In genomic region chr3:142282706-142283105, GRCm38 (mm10) we compare ENCODE assay signal across 8 mouse cellular contexts.
A peak's percentile ranks its signal among the peaks of the same experiment; 100 is the strongest.
DNase-seq lines count a peak whose midpoint lies in the region; ATAC-seq and TF ChIP-seq lines count a peak whose summit lies in the region.

No protein-coding gene starts in this region.

- no peak overlapping the region for H3K4me3 ChIP-seq in ES-Bruce4 (ENCODE audit: low read depth, low read length)
- H3K4me3 ChIP-seq in layer of hippocampus, adult 2 months, result peak overlapping the region; percentile 43
- H3K4me3 ChIP-seq in neural tube, embryonic 14.5 days (ENCODE audit: low read depth, low read length), result no peak overlapping the region
- H3K4me3 ChIP-seq in thymus, adult 2 months (ENCODE audit: control insufficient read depth, insufficient read depth, low read length), result no peak overlapping the region

- no peaks in the 10 kb centered on the region for H3K4me1 ChIP-seq in ES-Bruce4 (ENCODE audit: control insufficient read depth, insufficient read depth, low read length)
- H3K4me1 ChIP-seq in neural tube, embryonic 14.5 days (ENCODE audit: control insufficient read depth, insufficient read depth, low read length), result no peaks in the 10 kb centered on the region
- H3K4me1 ChIP-seq in thymus, adult 2 months (replicated peaks; ENCODE audit: control insufficient read depth, insufficient read depth, low read length), result peaks cover 4% of the 10 kb centered on the region; the same call in 1 of the 2 replicates

- H3K9ac ChIP-seq in ES-Bruce4 (ENCODE audit: low read depth, poor library complexity, severe bottlenecking), result no peak overlapping the region
- no peak overlapping the region for H3K9ac ChIP-seq in neural tube, embryonic 14.5 days (replicated peaks; ENCODE audit: low read depth, low read length)

- intact Hi-C loops in heart, postnatal 36 days (cut with DNase I), result loop anchor here (2.0 to 10.0 kb wide), 2 partner anchors 192 to 342 kb away; partner anchors contain the start of gene Gbp2

- DNase-seq in brain, embryonic 18.5 days (ENCODE audit: low read depth, low spot score), result peak; percentile 24
- DNase-seq in heart, postnatal 36 days, result peak; percentile 50 to 55
- peak; percentile 65 to 69 for DNase-seq in layer of hippocampus, adult 2 months (ENCODE audit: low spot score in 2 of 2)
- DNase-seq in lung, adult 18-20 months, result peak; percentile 58 to 62
- DNase-seq in thymus, adult 2 months, result peak; percentile 60

- no peaks in the 10 kb centered on the region for H3K27me3 ChIP-seq in ES-Bruce4 (ENCODE audit: control insufficient read depth, insufficient read depth, low read length, poor library complexity, severe bottlenecking)
- no peaks in the 10 kb centered on the region for H3K27me3 ChIP-seq in neural tube, embryonic 14.5 days (ENCODE audit: control insufficient read depth, insufficient read depth, low read length)
- no peaks in the 10 kb centered on the region for H3K27me3 ChIP-seq in thymus, adult 2 months (ENCODE audit: control insufficient read depth, insufficient read depth, low read length)

- peak; percentile 56 for TF ChIP-seq CTCF in ES-Bruce4 (IDR thresholded peaks at IDR 0.05; ENCODE audit: low read depth, low read length)
- peak; percentile 88 for TF ChIP-seq CTCF in layer of hippocampus, adult 2 months (conservative IDR thresholded peaks at IDR 0.05)
- no peak for TF ChIP-seq CTCF in thymus, adult 2 months (IDR thresholded peaks at IDR 0.05; ENCODE audit: borderline replicate concordance, control insufficient read depth, extremely low read depth, insufficient read depth, low read length, poor library complexity)

- no peak overlapping the region for H3K27ac ChIP-seq in ES-Bruce4 (ENCODE audit: insufficient read depth, low read length)
- no peak overlapping the region for H3K27ac ChIP-seq in layer of hippocampus, adult 2 months
- H3K27ac ChIP-seq in neural tube, embryonic 14.5 days (ENCODE audit: low read depth, low read length), result no peak overlapping the region
- no peak overlapping the region for H3K27ac ChIP-seq in thymus, adult 2 months (ENCODE audit: control insufficient read depth, insufficient read depth, low read length)

- peak; percentile 74 for ATAC-seq in erythroid progenitor cell, adult 5-6 weeks (replicated peaks; ENCODE audit: low FRiP score, poor library complexity, severe bottlenecking)
- peak; percentile 92 for ATAC-seq in neural tube, embryonic 14.5 days (ENCODE audit: low read depth)

- no peaks in the 10 kb centered on the region for H3K36me3 ChIP-seq in ES-Bruce4 (ENCODE audit: control insufficient read depth, insufficient read depth, low read length, poor library complexity, severe bottlenecking)
- H3K36me3 ChIP-seq in neural tube, embryonic 14.5 days (ENCODE audit: control insufficient read depth, insufficient read depth, low read length), result no peaks in the 10 kb centered on the region
- no peaks in the 10 kb centered on the region for H3K36me3 ChIP-seq in thymus, adult 2 months (ENCODE audit: control insufficient read depth, insufficient read depth, low read length)

- H3K9me3 ChIP-seq in ES-Bruce4 (replicated peaks; ENCODE audit: control insufficient read depth, insufficient read depth, low read length, poor library complexity, severe bottlenecking), result no peaks in the 10 kb centered on the region
- no peaks in the 10 kb centered on the region for H3K9me3 ChIP-seq in neural tube, embryonic 14.5 days (ENCODE audit: control insufficient read depth, low read length)

- WGBS in neural tube, embryonic 14.5 days, result 45% methylated on average over 9 of the region's 9 CpGs
- 11% methylated on average over 9 of the region's 9 CpGs for WGBS in thymus, adult 2 months

- no peak for TF ChIP-seq POLR2A in ES-Bruce4 (IDR thresholded peaks at IDR 0.05; ENCODE audit: insufficient read depth, low read length)
- no peak for TF ChIP-seq POLR2A in thymus, adult 2 months (IDR thresholded peaks at IDR 0.05; ENCODE audit: control insufficient read depth, extremely low read depth, insufficient read depth, low read length, poor library complexity)

- no peak for TF ChIP-seq EP300 in ES-Bruce4 (IDR thresholded peaks at IDR 0.05; ENCODE audit: insufficient read depth, low read depth, low read length)

- no peak overlapping the region for H3K4me2 ChIP-seq in neural tube, embryonic 14.5 days (ENCODE audit: low read depth, low read length)
